Mouse (Mus musculus) neural tube, embryonic 11.5 days (tissue): Measurements from ENCODE around the gene Stpg1. TPM values are rescaled to one million over a fixed set of nuclear protein-coding genes. Genes with fewer than 3 reads are reported as not detected.

Experiments used
- ATAC-seq: fragments of 200-750 bp; cut with Nextera tagmentation; 2 replicates; pipeline ENCODE4 v1.8.0; 2017; ENCODE audit warnings: moderate number of reproducible peaks, mild to moderate bottlenecking, moderate TSS enrichment, moderate library complexity; ENCODE audit not compliant: insufficient read depth, low FRiP score, low TSS enrichment
- DNase-seq: peaks from one replicate; pipeline ENCODE4 v3.0.0-alpha.2; 2015; ENCODE audit warnings: low spot score
- H3K27ac ChIP-seq: fragments of 300-500 bp; sonication (generic); 2 replicates; pipeline ENCODE4 v1.5.1; 2014; ENCODE audit warnings: low read depth, mild to moderate bottlenecking, low read length
- H3K27me3 ChIP-seq: fragments of 300-500 bp; sonication (generic); 2 replicates; pipeline ENCODE4 v1.6.1; 2014; ENCODE audit warnings: mild to moderate bottlenecking, low read length, mixed read lengths; ENCODE audit not compliant: control insufficient read depth, insufficient read depth
- H3K36me3 ChIP-seq: fragments of 300-500 bp; sonication (generic); 2 replicates; pipeline ENCODE4 v1.6.1; 2014; ENCODE audit warnings: mild to moderate bottlenecking, low read length, moderate library complexity, mixed read lengths; ENCODE audit not compliant: control insufficient read depth, insufficient read depth
- H3K4me1 ChIP-seq: fragments of 300-500 bp; sonication (generic); 2 replicates; pipeline ENCODE4 v1.6.1; 2014; ENCODE audit warnings: low read length, mixed read lengths; ENCODE audit not compliant: control insufficient read depth, insufficient read depth
- H3K4me2 ChIP-seq: fragments of 300-500 bp; sonication (generic); 2 replicates; pipeline ENCODE4 v1.6.1; 2014; ENCODE audit warnings: low read depth, mild to moderate bottlenecking, moderate library complexity
- H3K4me3 ChIP-seq: fragments of 300-500 bp; sonication (generic); 2 replicates; pipeline ENCODE4 v1.5.1; 2014; ENCODE audit warnings: low read depth, low read length
- H3K9ac ChIP-seq: fragments of 300-500 bp; sonication (generic); 2 replicates; pipeline ENCODE4 v1.6.1; 2014; ENCODE audit warnings: mild to moderate bottlenecking, low read length
- H3K9me3 ChIP-seq: fragments of 300-500 bp; sonication (generic); 2 replicates; pipeline ENCODE4 v1.6.1; 2016; ENCODE audit warnings: low read length; ENCODE audit not compliant: control insufficient read depth
- WGBS: fragments of 180-500 bp; shearing (Covaris S2); extraction: QIAGEN DNeasy Blood & Tissue Kit; methylation state at CpG from one replicate; pipeline ENCODE4 v1.1.7; 2014; 5-methylcytosine and 5-hydroxymethylcytosine counted together
- polyA plus RNA-seq: library from polyadenylated mRNA; unstranded; fragments of >200 nt; fragmentation: Nextera tagmentation; extraction: Ambion mirVana; gene quantifications from 2 replicates; pipeline ENCODE4 v1.2.1, GENCODE M21; 2014

Stpg1 gene
- polyA plus RNA-seq, 1 experiment from 2014 or later, result 0.37 TPM

GRCm38 (mm10) chr4:135549323-135549722 is 54.7 kb downstream of the Stpg1 start:
- Histone ChIP-seq H3K9me3 (no peaks in the 10 kb centered on the region), H3K4me2 (no peak overlapping the region), H3K36me3 (no peaks in the 10 kb centered on the region), H3K27me3 (no peaks in the 10 kb centered on the region), H3K4me1 (peaks cover 12% of the 10 kb centered on the region; the same call in 1 of the 2 replicates), H3K27ac (no peak overlapping the region), H3K9ac (no peak overlapping the region), H3K4me3 (no peak overlapping the region)
- no peak for ATAC-seq
- 78% methylated on average over 6 of the region's 6 CpGs for WGBS
- no peak for DNase-seq

GRCm38 (mm10) chr4:135563794-135564193 is 69.2 kb downstream of the Stpg1 start:
- H3K27ac ChIP-seq, result no peak overlapping the region
- 46% methylated on average over 2 of the region's 2 CpGs for WGBS
- H3K9me3 ChIP-seq, result no peaks in the 10 kb centered on the region
- ATAC-seq (no peak), DNase-seq (no peak)
- H3K36me3 ChIP-seq, result no peaks in the 10 kb centered on the region
- no peak overlapping the region for H3K9ac ChIP-seq
- H3K4me2 ChIP-seq, result no peak overlapping the region
- H3K27me3 ChIP-seq, result peaks cover 7% of the 10 kb centered on the region; the same call in 1 of the 2 replicates
- H3K4me3 ChIP-seq, result no peak overlapping the region
- H3K4me1 ChIP-seq, result no peaks in the 10 kb centered on the region

- Histone ChIP-seq H3K36me3 (no peaks in the 10 kb centered on the region), H3K4me1 (0 out of 2 replicates have a peak, but pooled peaks cover 8% of the 10 kb centered on the region), H3K27me3 (peaks cover 15% of the 10 kb centered on the region), H3K27ac (no peak overlapping the region), H3K9me3 (no peaks in the 10 kb centered on the region), H3K4me2 (no peak overlapping the region), H3K9ac (no peak overlapping the region), H3K4me3 (no peak overlapping the region)
- 87% methylated on average over 9 of the region's 9 CpGs for WGBS
- ATAC-seq, result no peak
- DNase-seq, result no peak
Observed at GRCm38 (mm10) chr4:135565400-135565799, 70.8 kb downstream of the Stpg1 start.

- no peak overlapping the region for H3K4me2 ChIP-seq
- DNase-seq (no peak), ATAC-seq (no peak)
- H3K9ac ChIP-seq, result no peak overlapping the region
- 0 out of 2 replicates have a peak, but pooled peaks cover 11% of the 10 kb centered on the region for H3K4me1 ChIP-seq
- no peak overlapping the region for H3K4me3 ChIP-seq
- 41% methylated on average over 11 of the region's 11 CpGs for WGBS
- H3K27me3 ChIP-seq, result peaks cover 32% of the 10 kb centered on the region
- H3K36me3 ChIP-seq, result no peaks in the 10 kb centered on the region
- H3K9me3 ChIP-seq, result no peaks in the 10 kb centered on the region
- no peak overlapping the region for H3K27ac ChIP-seq
Observed at GRCm38 (mm10) chr4:135567042-135567441, 72.5 kb downstream of the Stpg1 start.

GRCm38 (mm10) chr4:135567484-135567883 is 72.9 kb downstream of the Stpg1 start:
- WGBS, result 37% methylated on average over 8 of the region's 8 CpGs
- DNase-seq (no peak), ATAC-seq (no peak)
- Histone ChIP-seq H3K4me2 (no peak overlapping the region), H3K27me3 (peaks cover 36% of the 10 kb centered on the region), H3K4me1 (0 out of 2 replicates have a peak, but pooled peaks cover 11% of the 10 kb centered on the region), H3K9me3 (no peaks in the 10 kb centered on the region), H3K9ac (peak overlapping the region; percentile 10; the same call in 1 of the 2 replicates), H3K27ac (no peak overlapping the region), H3K4me3 (no peak overlapping the region), H3K36me3 (no peaks in the 10 kb centered on the region)

- H3K9ac ChIP-seq, result no peak overlapping the region
- no peaks in the 10 kb centered on the region for H3K9me3 ChIP-seq
- WGBS, result 5% methylated on average over 11 of the region's 11 CpGs
- ATAC-seq (no peak), DNase-seq (no peak)
- H3K27me3 ChIP-seq, result peaks cover 50% of the 10 kb centered on the region
- H3K36me3 ChIP-seq, result no peaks in the 10 kb centered on the region
- H3K4me3 ChIP-seq, result no peak overlapping the region
- H3K4me1 ChIP-seq, result 0 out of 2 replicates have a peak, but pooled peaks cover 13% of the 10 kb centered on the region
- H3K4me2 ChIP-seq, result no peak overlapping the region
- no peak overlapping the region for H3K27ac ChIP-seq
Observed at GRCm38 (mm10) chr4:135569201-135569600, 74.6 kb downstream of the Stpg1 start.

GRCm38 (mm10) chr4:135570152-135571036 is 75.8 kb downstream of the Stpg1 start:
- Histone ChIP-seq H3K36me3 (no peaks in the 10 kb centered on the region), H3K4me1 (0 out of 2 replicates have a peak, but pooled peaks cover 13% of the 10 kb centered on the region), H3K9me3 (no peaks in the 10 kb centered on the region), H3K27ac (no peak overlapping the region), H3K4me2 (peak overlapping the region; percentile 48), H3K27me3 (peaks cover 52% of the 10 kb centered on the region), H3K9ac (no peak overlapping the region; the same call in 1 of the 2 replicates), H3K4me3 (peak overlapping the region; percentile 32)
- WGBS, result 7% methylated on average over 32 of the region's 32 CpGs
- DNase-seq (peak; percentile 65), ATAC-seq (0 out of 2 replicates have a peak, but pooled peaks have one; percentile 35)

- Histone ChIP-seq H3K9ac (no peak overlapping the region), H3K4me2 (no peak overlapping the region), H3K36me3 (no peaks in the 10 kb centered on the region), H3K27ac (no peak overlapping the region), H3K4me1 (0 out of 2 replicates have a peak, but pooled peaks cover 13% of the 10 kb centered on the region), H3K27me3 (peaks cover 55% of the 10 kb centered on the region), H3K4me3 (no peak overlapping the region), H3K9me3 (no peaks in the 10 kb centered on the region)
- ATAC-seq, result peak; percentile 27; the same call in 1 of the 2 replicates
- 46% methylated on average over 6 of the region's 6 CpGs for whole genome bisulfite sequencing
- DNase-seq, result no peak
Observed at GRCm38 (mm10) chr4:135571037-135571550, 76.5 kb downstream of the Stpg1 start.
